Mouse (Mus musculus): Measurements from ENCODE around the gene Wdr41. TPM values are rescaled to one million over a fixed set of nuclear protein-coding genes. Genes with fewer than 3 reads are reported as not detected.
A peak's percentile ranks its signal among the peaks of the same experiment; 100 is the strongest.

Wdr41 gene
- polyA plus RNA-seq, 1 experiment from 2014 or later: 17.6 TPM

DNA sequence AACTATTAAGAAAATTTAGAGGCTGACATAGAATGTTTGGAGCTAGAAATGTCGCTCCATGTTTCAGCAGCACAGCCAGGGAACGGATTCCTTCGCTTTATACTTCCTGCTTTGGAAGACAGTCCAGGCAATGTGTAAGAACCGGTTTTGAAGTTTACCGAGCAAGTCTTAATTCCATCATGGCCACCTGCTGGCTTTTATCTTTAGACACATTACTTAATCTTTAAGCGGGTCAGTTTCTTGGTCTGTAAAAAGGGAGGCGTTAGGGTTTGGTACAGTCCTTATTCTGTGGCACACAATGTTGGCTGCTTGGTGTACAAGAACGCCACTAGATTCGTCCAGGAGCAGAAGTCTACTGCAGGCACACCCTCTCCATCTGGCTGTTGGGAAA lies 321 bp upstream of the Wdr41 start:
- no peaks in the 10 kb centered on the region for H3K36me3 ChIP-seq (ENCODE audit: control insufficient read depth, insufficient read depth, low read length)
- H3K9me3 ChIP-seq (ENCODE audit: control insufficient read depth, low read length): no peaks in the 10 kb centered on the region
- H3K4me3 ChIP-seq (ENCODE audit: low read depth, low read length): peak overlapping the region; percentile 59; the same call in 1 of the 2 replicates
- H3K27ac ChIP-seq (replicated peaks; ENCODE audit: low read depth, low read length): no peak overlapping the region
- no peaks in the 10 kb centered on the region for H3K27me3 ChIP-seq (ENCODE audit: control insufficient read depth, insufficient read depth, low read length)
- ATAC-seq (ENCODE audit: insufficient number of reproducible peaks, low FRiP score, low TSS enrichment, low read depth) (no peak), DNase-seq (ENCODE audit: low spot score) (no peak)
- 22% methylated on average over 9 of the region's 9 CpGs for WGBS
- H3K4me1 ChIP-seq (ENCODE audit: control insufficient read depth, insufficient read depth, low read length): peaks cover 9% of the 10 kb centered on the region
- H3K4me2 ChIP-seq (ENCODE audit: low read depth, severe bottlenecking): peak overlapping the region; percentile 29; the same call in 1 of the 2 replicates
- peak overlapping the region; percentile 98; the same call in 1 of the 2 replicates for H3K9ac ChIP-seq (ENCODE audit: low read length)

DNA sequence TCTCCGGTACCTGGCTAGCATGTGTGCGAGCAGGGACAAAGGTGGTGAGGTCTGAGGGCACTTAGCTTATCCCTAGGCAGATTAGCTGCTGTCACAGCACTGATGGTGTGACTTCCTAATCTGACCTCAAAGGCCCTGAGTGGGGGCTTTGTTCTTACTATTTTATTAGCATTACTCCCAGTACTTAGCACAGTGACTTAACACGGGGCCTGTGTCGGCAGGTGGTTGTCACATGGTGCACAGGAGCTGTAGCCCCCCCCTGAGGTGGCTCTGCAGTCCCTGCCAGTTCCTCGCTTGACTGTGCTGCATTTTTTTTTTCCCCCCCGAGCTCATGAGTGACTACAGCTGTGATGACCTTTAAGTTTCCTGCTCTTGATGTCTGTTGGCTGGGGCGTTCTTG lies 2.9 kb downstream of the Wdr41 start:
- Histone ChIP-seq H3K9me3 (ENCODE audit: control insufficient read depth, low read length) (no peaks in the 10 kb centered on the region), H3K27me3 (ENCODE audit: control insufficient read depth, insufficient read depth, low read length) (no peaks in the 10 kb centered on the region), H3K9ac (ENCODE audit: low read length) (no peak overlapping the region), H3K4me1 (ENCODE audit: control insufficient read depth, insufficient read depth, low read length) (peaks cover 9% of the 10 kb centered on the region), H3K27ac (replicated peaks; ENCODE audit: low read depth, low read length) (no peak overlapping the region), H3K36me3 (ENCODE audit: control insufficient read depth, insufficient read depth, low read length) (no peaks in the 10 kb centered on the region), H3K4me3 (ENCODE audit: low read depth, low read length) (no peak overlapping the region), H3K4me2 (ENCODE audit: low read depth, severe bottlenecking) (no peak overlapping the region)
- DNase-seq (ENCODE audit: low spot score): no peak
- no peak for ATAC-seq (ENCODE audit: insufficient number of reproducible peaks, low FRiP score, low TSS enrichment, low read depth)
- 27% methylated on average over 7 of the region's 7 CpGs for WGBS

DNA sequence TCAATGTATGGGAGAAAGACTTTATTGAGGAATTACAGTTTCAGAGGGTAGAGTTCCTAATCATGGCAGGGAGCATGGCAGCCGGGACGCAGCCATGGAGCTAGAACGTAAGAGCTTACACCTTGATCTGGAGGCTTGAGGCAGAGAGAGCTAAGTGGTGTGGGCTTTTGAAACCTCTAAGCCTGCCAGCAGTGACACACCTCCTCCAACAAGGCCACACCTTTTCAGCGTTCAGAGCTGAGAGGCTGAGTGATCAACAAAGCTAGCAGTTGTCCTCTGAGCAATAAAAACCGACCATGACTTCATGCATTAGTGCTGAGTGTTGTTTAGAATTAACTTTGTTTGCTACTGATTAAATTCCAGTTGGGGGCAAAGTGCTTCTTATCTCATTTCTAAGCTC lies 14.4 kb downstream of the Wdr41 start:
- Histone ChIP-seq H3K4me2 (ENCODE audit: low read depth, severe bottlenecking) (no peak overlapping the region), H3K9ac (ENCODE audit: low read length) (no peak overlapping the region), H3K4me1 (ENCODE audit: control insufficient read depth, insufficient read depth, low read length) (no peaks in the 10 kb centered on the region), H3K4me3 (ENCODE audit: low read depth, low read length) (no peak overlapping the region), H3K27me3 (ENCODE audit: control insufficient read depth, insufficient read depth, low read length) (no peaks in the 10 kb centered on the region), H3K36me3 (ENCODE audit: control insufficient read depth, insufficient read depth, low read length) (no peaks in the 10 kb centered on the region), H3K27ac (replicated peaks; ENCODE audit: low read depth, low read length) (no peak overlapping the region), H3K9me3 (ENCODE audit: control insufficient read depth, low read length) (no peaks in the 10 kb centered on the region)
- no peak for ATAC-seq (ENCODE audit: insufficient number of reproducible peaks, low FRiP score, low TSS enrichment, low read depth)
- 66% methylated on average over 5 of the region's 5 CpGs for WGBS
- no peak for DNase-seq (ENCODE audit: low spot score)

DNA sequence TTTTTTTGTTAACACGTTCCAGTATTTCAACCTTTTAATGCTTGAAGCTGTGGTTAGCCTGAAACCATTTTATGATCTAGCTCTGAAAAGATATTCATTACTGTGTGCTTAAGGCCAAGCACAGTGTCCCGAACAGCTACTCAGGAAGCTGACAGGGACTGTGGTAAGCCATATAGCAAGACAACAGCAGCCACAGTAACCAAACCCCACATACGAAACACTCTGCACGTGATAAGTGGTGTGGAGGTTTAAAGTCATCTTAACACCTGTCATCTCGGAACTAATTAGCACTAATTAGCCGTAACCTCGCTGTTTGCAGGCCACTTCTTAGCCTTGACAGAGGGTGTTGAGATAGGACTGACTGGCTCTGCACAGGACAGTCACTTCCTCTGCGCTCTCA lies 31.1 kb downstream of the Wdr41 start:
- ATAC-seq (ENCODE audit: insufficient number of reproducible peaks, low FRiP score, low TSS enrichment, low read depth) (no peak), DNase-seq (ENCODE audit: low spot score) (no peak)
- H3K27ac ChIP-seq (replicated peaks; ENCODE audit: low read depth, low read length): no peak overlapping the region
- H3K9me3 ChIP-seq (ENCODE audit: control insufficient read depth, low read length): no peaks in the 10 kb centered on the region
- no peaks in the 10 kb centered on the region for H3K27me3 ChIP-seq (ENCODE audit: control insufficient read depth, insufficient read depth, low read length)
- no peaks in the 10 kb centered on the region for H3K36me3 ChIP-seq (ENCODE audit: control insufficient read depth, insufficient read depth, low read length)
- 65% methylated on average over 8 of the region's 8 CpGs for WGBS
- H3K9ac ChIP-seq (ENCODE audit: low read length): no peak overlapping the region
- no peak overlapping the region for H3K4me3 ChIP-seq (ENCODE audit: low read depth, low read length)
- H3K4me1 ChIP-seq (ENCODE audit: control insufficient read depth, insufficient read depth, low read length): no peaks in the 10 kb centered on the region
- no peak overlapping the region for H3K4me2 ChIP-seq (ENCODE audit: low read depth, severe bottlenecking)

DNA sequence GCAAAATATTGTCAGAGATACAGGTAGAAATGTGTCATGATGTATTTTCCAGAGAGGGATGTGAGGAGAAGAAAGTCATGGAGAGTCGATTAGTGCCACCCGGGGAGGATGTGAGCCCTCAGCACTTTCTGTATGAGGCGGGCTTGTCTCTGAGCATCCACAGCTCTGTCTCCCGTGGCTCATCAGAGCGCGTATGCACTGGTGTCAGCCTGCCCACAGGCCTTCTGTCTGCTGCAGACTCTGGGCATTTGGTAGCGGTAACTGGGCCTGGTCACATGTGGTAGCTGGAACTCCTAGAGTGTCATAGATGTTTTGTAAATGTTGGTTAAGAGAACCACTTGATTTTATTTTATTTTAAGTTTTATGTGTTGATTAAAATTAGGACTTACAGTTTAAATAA lies 33.1 kb downstream of the Wdr41 start:
- Histone ChIP-seq H3K4me3 (ENCODE audit: low read depth, low read length) (no peak overlapping the region), H3K4me1 (ENCODE audit: control insufficient read depth, insufficient read depth, low read length) (no peaks in the 10 kb centered on the region), H3K9me3 (ENCODE audit: control insufficient read depth, low read length) (no peaks in the 10 kb centered on the region), H3K4me2 (ENCODE audit: low read depth, severe bottlenecking) (no peak overlapping the region), H3K27ac (replicated peaks; ENCODE audit: low read depth, low read length) (no peak overlapping the region), H3K27me3 (ENCODE audit: control insufficient read depth, insufficient read depth, low read length) (no peaks in the 10 kb centered on the region), H3K9ac (ENCODE audit: low read length) (no peak overlapping the region), H3K36me3 (ENCODE audit: control insufficient read depth, insufficient read depth, low read length) (no peaks in the 10 kb centered on the region)
- DNase-seq (ENCODE audit: low spot score) (no peak), ATAC-seq (ENCODE audit: insufficient number of reproducible peaks, low FRiP score, low TSS enrichment, low read depth) (no peak)
- 90% methylated on average over 7 of the region's 7 CpGs for WGBS

DNA sequence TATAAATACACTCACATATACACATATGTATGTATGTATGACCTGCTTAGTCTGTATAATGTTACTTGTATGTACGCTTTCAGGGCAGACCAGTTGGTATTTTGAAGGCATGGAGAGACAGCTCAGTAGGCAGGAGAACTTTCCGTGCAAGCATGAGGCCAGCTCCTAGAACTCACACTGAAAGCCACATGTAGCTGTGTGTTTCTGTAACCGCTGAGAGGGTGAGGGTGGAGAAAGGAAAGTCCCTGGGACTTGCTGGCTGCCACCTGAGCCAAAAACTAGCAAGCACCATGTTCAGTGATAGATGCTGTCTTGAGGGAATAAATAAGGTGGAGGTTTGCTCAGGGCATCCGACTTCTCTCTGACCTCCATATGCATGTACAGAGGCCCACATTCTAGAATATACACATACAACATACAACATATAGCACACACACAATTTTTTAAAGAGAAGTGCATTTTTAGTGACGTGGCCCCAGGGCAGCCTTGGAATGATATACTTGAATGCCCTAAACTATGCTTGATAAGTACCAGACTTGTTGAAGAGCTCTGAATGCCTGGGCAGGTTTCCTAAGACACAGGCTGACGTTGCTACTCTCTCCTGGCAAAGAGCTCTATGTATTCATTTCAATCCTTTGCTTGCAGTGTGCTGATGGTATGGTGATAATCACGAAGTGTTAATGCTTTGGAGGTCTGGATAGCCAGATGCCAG lies 35.6 kb downstream of the Wdr41 start:
- WGBS: 88% methylated on average over 7 of the region's 7 CpGs
- DNase-seq (ENCODE audit: low spot score): no peak
- no peak for ATAC-seq (ENCODE audit: insufficient number of reproducible peaks, low FRiP score, low TSS enrichment, low read depth)
- H3K36me3 ChIP-seq (ENCODE audit: control insufficient read depth, insufficient read depth, low read length): no peaks in the 10 kb centered on the region
- H3K9ac ChIP-seq (ENCODE audit: low read length): no peak overlapping the region
- no peaks in the 10 kb centered on the region for H3K27me3 ChIP-seq (ENCODE audit: control insufficient read depth, insufficient read depth, low read length)
- no peak overlapping the region for H3K27ac ChIP-seq (replicated peaks; ENCODE audit: low read depth, low read length)
- no peak overlapping the region for H3K4me2 ChIP-seq (ENCODE audit: low read depth, severe bottlenecking)
- H3K4me3 ChIP-seq (ENCODE audit: low read depth, low read length): no peak overlapping the region
- H3K4me1 ChIP-seq (ENCODE audit: control insufficient read depth, insufficient read depth, low read length): no peaks in the 10 kb centered on the region
- H3K9me3 ChIP-seq (ENCODE audit: control insufficient read depth, low read length): no peaks in the 10 kb centered on the region

DNA sequence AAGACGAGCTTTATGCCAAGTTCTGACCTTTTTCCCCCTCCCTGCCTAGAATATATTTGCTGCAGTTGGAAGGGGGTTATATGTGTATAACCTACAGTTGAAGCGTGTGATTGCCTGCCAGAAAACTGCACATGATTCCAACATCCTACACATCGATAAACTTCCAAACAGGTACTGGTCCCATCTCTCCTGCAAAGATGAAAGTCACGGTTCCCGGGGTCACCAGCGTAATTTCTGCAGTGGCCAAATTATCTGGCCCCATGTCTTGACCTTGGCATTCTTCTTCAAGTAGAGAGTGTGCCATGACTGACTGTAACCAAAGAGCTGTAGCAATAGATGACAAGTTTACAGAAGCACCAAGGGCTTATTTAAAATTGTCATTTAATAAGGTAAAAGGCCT lies 41.1 kb downstream of the Wdr41 start:
- no peaks in the 10 kb centered on the region for H3K27me3 ChIP-seq (ENCODE audit: control insufficient read depth, insufficient read depth, low read length)
- no peak overlapping the region for H3K9ac ChIP-seq (ENCODE audit: low read length)
- H3K9me3 ChIP-seq (ENCODE audit: control insufficient read depth, low read length): no peaks in the 10 kb centered on the region
- H3K4me1 ChIP-seq (ENCODE audit: control insufficient read depth, insufficient read depth, low read length): no peaks in the 10 kb centered on the region
- no peak for ATAC-seq (ENCODE audit: insufficient number of reproducible peaks, low FRiP score, low TSS enrichment, low read depth)
- no peak overlapping the region for H3K4me2 ChIP-seq (ENCODE audit: low read depth, severe bottlenecking)
- DNase-seq (ENCODE audit: low spot score): no peak
- H3K4me3 ChIP-seq (ENCODE audit: low read depth, low read length): no peak overlapping the region
- no peak overlapping the region for H3K27ac ChIP-seq (replicated peaks; ENCODE audit: low read depth, low read length)
- no peaks in the 10 kb centered on the region for H3K36me3 ChIP-seq (ENCODE audit: control insufficient read depth, insufficient read depth, low read length)
- WGBS: 92% methylated on average over 6 of the region's 6 CpGs

DNA sequence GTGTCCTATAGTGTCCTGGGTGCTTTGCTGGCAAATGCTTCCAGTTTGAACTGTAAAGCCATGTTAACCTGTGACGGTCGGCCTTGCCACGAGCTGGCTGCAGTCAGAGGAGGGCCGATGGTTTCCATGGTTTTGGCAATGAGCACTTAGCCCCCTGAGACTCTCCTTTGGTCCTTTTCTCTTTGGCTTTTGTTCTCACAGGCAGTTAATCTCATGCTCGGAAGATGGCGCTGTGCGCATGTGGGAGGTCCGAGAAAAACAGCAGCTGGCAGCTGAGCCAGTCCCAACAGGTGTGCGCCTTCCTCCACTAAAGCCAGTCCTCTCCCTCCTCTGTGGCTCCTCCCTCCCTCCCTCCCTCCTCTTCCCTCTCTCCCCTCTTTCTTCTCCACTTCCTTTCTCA lies 41.8 kb downstream of the Wdr41 start:
- WGBS: 9% methylated on average over 9 of the region's 9 CpGs
- no peak overlapping the region for H3K9ac ChIP-seq (ENCODE audit: low read length)
- DNase-seq (ENCODE audit: low spot score) (peak; percentile 84), ATAC-seq (ENCODE audit: insufficient number of reproducible peaks, low FRiP score, low TSS enrichment, low read depth) (peak; percentile 72; the same call in 1 of the 2 replicates)
- no peaks in the 10 kb centered on the region for H3K4me1 ChIP-seq (ENCODE audit: control insufficient read depth, insufficient read depth, low read length)
- H3K27me3 ChIP-seq (ENCODE audit: control insufficient read depth, insufficient read depth, low read length): no peaks in the 10 kb centered on the region
- no peak overlapping the region for H3K4me2 ChIP-seq (ENCODE audit: low read depth, severe bottlenecking)
- H3K9me3 ChIP-seq (ENCODE audit: control insufficient read depth, low read length): no peaks in the 10 kb centered on the region
- H3K36me3 ChIP-seq (ENCODE audit: control insufficient read depth, insufficient read depth, low read length): no peaks in the 10 kb centered on the region
- H3K4me3 ChIP-seq (ENCODE audit: low read depth, low read length): no peak overlapping the region
- H3K27ac ChIP-seq (replicated peaks; ENCODE audit: low read depth, low read length): no peak overlapping the region

DNA sequence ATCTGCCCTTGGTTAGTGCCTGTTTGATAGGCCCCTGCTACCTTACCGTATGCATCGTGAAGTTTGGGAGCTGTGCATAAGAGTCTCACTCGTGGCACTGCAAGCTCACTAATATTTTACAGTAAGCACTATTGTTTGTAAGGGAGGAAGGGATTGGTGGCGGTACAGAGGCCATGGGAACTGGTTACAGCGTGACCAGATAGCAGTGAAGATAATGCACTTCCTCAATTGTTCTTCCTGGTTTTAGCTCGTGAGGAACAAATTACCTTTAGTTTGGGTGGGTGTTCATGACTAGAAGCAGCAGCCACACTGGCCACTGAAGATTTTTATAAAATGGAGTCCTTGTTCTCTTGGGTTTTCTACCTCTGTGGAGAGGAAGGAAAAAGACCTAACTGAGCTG lies 43.2 kb downstream of the Wdr41 start:
- H3K9ac ChIP-seq (ENCODE audit: low read length): no peak overlapping the region

More for the DNA sequence above, 43.2 kb downstream of the Wdr41 start:
- H3K4me2 ChIP-seq (ENCODE audit: low read depth, severe bottlenecking): no peak overlapping the region
- ATAC-seq (ENCODE audit: insufficient number of reproducible peaks, low FRiP score, low TSS enrichment, low read depth) (no peak), DNase-seq (ENCODE audit: low spot score) (no peak)
- no peak overlapping the region for H3K4me3 ChIP-seq (ENCODE audit: low read depth, low read length)
- H3K9me3 ChIP-seq (ENCODE audit: control insufficient read depth, low read length): no peaks in the 10 kb centered on the region
- H3K27me3 ChIP-seq (ENCODE audit: control insufficient read depth, insufficient read depth, low read length): no peaks in the 10 kb centered on the region
- no peak overlapping the region for H3K27ac ChIP-seq (replicated peaks; ENCODE audit: low read depth, low read length)
- H3K36me3 ChIP-seq (ENCODE audit: control insufficient read depth, insufficient read depth, low read length): no peaks in the 10 kb centered on the region
- H3K4me1 ChIP-seq (ENCODE audit: control insufficient read depth, insufficient read depth, low read length): no peaks in the 10 kb centered on the region
- WGBS: 94% methylated on average over 6 of the region's 6 CpGs

Data from limb, embryonic 11.5 days (tissue).